Mouse (Mus musculus) cerebellum, adult 2 months (tissue): ENCODE measurements around the gene Cpsf6.

Source experiments
- CTCF ChIP-seq: fragments of 200-500 bp; IDR thresholded peaks from 2 replicates; pipeline ENCODE4 v1.5.1; 2011; ENCODE audit warnings: low read depth, mild to moderate bottlenecking, control low read depth, low read length, moderate library complexity, borderline replicate concordance; ENCODE audit not compliant: insufficient read depth
- POLR2A ChIP-seq: fragments of 200-500 bp; IDR thresholded peaks from 2 replicates; pipeline ENCODE4 v1.6.1; 2011; ENCODE audit warnings: low read length, control low read depth, borderline replicate concordance; ENCODE audit not compliant: insufficient read depth

GRCm38 (mm10) chr10:117399839-117400238 lies 20.0 kb upstream of the Cpsf6 start:
- TF ChIP-seq CTCF (no peak), POLR2A (no peak)
